Mouse (Mus musculus) C2C12 (cell line): Measurements from ENCODE around the gene Ubl7. TPM values are rescaled to one million over a fixed set of nuclear protein-coding genes. Genes with fewer than 3 reads are reported as not detected.
A peak's percentile ranks its signal among the peaks of the same experiment; 100 is the strongest.

Experiments used
- H3K27me3 ChIP-seq: one replicate; pipeline ENCODE4 v1.6.1; 2011; ENCODE audit not compliant: control insufficient read depth, insufficient read depth, insufficient read length
- H3K36me3 ChIP-seq: one replicate; pipeline ENCODE4 v1.6.1; 2011; ENCODE audit not compliant: control insufficient read depth, insufficient read depth
- H3K4me3 ChIP-seq: one replicate; pipeline ENCODE4 v1.5.1; 2011; ENCODE audit warnings: mild to moderate bottlenecking, control low read depth; ENCODE audit not compliant: poor library complexity, insufficient read depth, severe bottlenecking
- H3K79me2 ChIP-seq: one replicate; pipeline ENCODE4 v1.6.1; 2011; ENCODE audit not compliant: control insufficient read depth, insufficient read depth
- H3K79me3 ChIP-seq: one replicate; pipeline ENCODE4 v1.6.1; 2011; ENCODE audit warnings: low read depth, control low read depth
- H3ac ChIP-seq: one replicate; pipeline ENCODE3; 2011; ENCODE audit warnings: low read depth; ENCODE audit not compliant: control insufficient read depth, insufficient read length
- CEBPB ChIP-seq: IDR thresholded peaks from one replicate; pipeline ENCODE4 v1.6.1; 2011; ENCODE audit warnings: low read depth, mild to moderate bottlenecking, control low read depth, moderate library complexity
- CTCF ChIP-seq: IDR thresholded peaks from one replicate; pipeline ENCODE4 v1.5.1; 2011; ENCODE audit not compliant: control insufficient read depth, insufficient read depth, insufficient read length
- FOSL1 ChIP-seq: IDR thresholded peaks from one replicate; pipeline ENCODE4 v1.8.0; 2011; ENCODE audit warnings: mild to moderate bottlenecking, low read length; ENCODE audit not compliant: poor library complexity, insufficient read depth, severe bottlenecking
- MAX ChIP-seq: IDR thresholded peaks from one replicate; pipeline ENCODE4 v1.6.1; 2011; ENCODE audit warnings: mild to moderate bottlenecking, control low read depth
- MYOD1 ChIP-seq: IDR thresholded peaks from one replicate; pipeline ENCODE4 v1.6.1; 2011; ENCODE audit warnings: low read depth; ENCODE audit not compliant: control insufficient read depth, insufficient read length
- MYOG ChIP-seq: IDR thresholded peaks from one replicate; pipeline ENCODE4 v1.6.1; 2011; ENCODE audit not compliant: control insufficient read depth, insufficient read length; ENCODE audit errors: extremely low read depth
- USF1 ChIP-seq: IDR thresholded peaks from one replicate; pipeline ENCODE4 v1.6.1; 2011; ENCODE audit warnings: low read depth, mild to moderate bottlenecking, control low read depth, moderate library complexity
- polyA plus RNA-seq: library from polyadenylated mRNA; unstranded; fragments of >200 nt; fragmentation: generic; extraction: Trizol; gene quantifications from one replicate; pipeline ENCODE4 v1.2.1, GENCODE M21; 2012; ENCODE audit warnings: missing spikeins

The Ubl7 gene
- polyA plus RNA-seq, 1 experiment = 59.0 TPM

- Histone ChIP-seq H3K36me3 (no peaks in the 10 kb centered on the region), H3K27me3 (no peaks in the 10 kb centered on the region), H3K79me2 (no peaks in the 10 kb centered on the region), H3ac (peak overlapping the region; percentile 19), H3K4me3 (no peak overlapping the region), H3K79me3 (no peaks in the 10 kb centered on the region)
- TF ChIP-seq MYOD1 (no peak), MAX (no peak), USF1 (peak; percentile 62), MYOG (no peak), FOSL1 (no peak), CTCF (no peak), CEBPB (peak; percentile 98)
Observed at GRCm38 (mm10) chr9:57972776-57973439, 62.1 kb downstream of the Ubl7 start.

DNA sequence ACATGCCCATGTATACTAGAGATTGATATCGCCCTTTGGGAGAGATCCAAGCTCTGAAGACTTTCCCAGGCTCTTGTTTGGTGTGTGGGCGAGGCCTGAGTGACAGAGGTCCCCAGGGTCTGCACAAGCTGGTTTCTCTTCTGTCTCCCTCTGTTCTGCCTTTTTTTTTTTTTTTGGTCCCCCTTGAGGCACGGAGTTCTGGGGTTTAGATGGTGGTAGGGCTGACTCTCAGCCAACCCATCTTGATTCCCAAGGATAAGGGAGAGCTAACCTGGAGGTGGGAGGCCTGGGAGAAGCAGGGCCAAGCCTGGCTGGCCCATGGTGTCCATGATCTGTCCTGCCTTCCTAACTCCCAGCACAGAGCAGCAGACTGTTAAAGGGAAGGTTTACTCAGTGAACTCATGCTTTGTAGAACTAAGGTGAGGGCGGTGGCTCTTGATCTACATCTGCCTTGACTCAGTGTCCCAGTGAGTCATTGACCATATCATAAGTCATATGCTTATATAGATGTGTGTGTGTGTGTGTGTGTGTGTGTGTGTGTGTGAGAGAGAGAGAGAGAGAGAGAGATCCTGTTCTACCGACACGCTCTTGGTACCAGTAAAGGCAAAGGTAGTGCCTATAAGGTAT, 62.8 kb downstream of the Ubl7 start:
- H3ac ChIP-seq = no peak overlapping the region
- no peaks in the 10 kb centered on the region for H3K36me3 ChIP-seq
- no peak overlapping the region for H3K4me3 ChIP-seq
- no peaks in the 10 kb centered on the region for H3K27me3 ChIP-seq
- no peaks in the 10 kb centered on the region for H3K79me2 ChIP-seq
- no peaks in the 10 kb centered on the region for H3K79me3 ChIP-seq
- TF ChIP-seq MYOD1 = no peak
- no peak for TF ChIP-seq MAX
- TF ChIP-seq FOSL1 = no peak
- no peak for TF ChIP-seq CEBPB
- TF ChIP-seq CTCF = no peak
- TF ChIP-seq USF1 = no peak
- no peak for TF ChIP-seq MYOG

DNA sequence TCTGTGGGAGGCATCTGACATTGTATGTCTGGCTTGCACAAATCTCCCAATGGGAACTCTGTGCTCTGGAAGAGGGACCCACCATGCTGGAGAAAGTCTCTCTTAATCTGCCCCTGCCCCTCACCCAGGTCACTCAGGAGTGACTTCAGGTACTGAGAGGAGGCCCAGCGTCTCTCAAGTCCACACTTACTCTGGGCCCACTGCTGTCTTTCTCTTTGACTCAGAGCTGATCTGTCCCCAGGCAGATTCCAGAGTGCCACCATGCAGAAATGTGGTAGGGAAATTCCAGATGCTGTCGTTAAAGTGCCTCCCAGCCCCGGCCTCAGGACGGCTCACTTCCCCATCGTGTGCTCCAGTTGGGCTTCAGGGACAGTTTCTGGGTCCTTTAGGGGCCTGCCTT, 63.4 kb downstream of the Ubl7 start:
- no peak overlapping the region for H3K4me3 ChIP-seq
- H3K79me2 ChIP-seq = no peaks in the 10 kb centered on the region
- H3K27me3 ChIP-seq = no peaks in the 10 kb centered on the region
- no peak overlapping the region for H3ac ChIP-seq
- H3K36me3 ChIP-seq = no peaks in the 10 kb centered on the region
- no peaks in the 10 kb centered on the region for H3K79me3 ChIP-seq
- no peak for TF ChIP-seq CTCF
- no peak for TF ChIP-seq MYOD1
- TF ChIP-seq MYOG = no peak
- TF ChIP-seq FOSL1 = no peak
- TF ChIP-seq CEBPB = no peak
- no peak for TF ChIP-seq MAX
- no peak for TF ChIP-seq USF1

DNA sequence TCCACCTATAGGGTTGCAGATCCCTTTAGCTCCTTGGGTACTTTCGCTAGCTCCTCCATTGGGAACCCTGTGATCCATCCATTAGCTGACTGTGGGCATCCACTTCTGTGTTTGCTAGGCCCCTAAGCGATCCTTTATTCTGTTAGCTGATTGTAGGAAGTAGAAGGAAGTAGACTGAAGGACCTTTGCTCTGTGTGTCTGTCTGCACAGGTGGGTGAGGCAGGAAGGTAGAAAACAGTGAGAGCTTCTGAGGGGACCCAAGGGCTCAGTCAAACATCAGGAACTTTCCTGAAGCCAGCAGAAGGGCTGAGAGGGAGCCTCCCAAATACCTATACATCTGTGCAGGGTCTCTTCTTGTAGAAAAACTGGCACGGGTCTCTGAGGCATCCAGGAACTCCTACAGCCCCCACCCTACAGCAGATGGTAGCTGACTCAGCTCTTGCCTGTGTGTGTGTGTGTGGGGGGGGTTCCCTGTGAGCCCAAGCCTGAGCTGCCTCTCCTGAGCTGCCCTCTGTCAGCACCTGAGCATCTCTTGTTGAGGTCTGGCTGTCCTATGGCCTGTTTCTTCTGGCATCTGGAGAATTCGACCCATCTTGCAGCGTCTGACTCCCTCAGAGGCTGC, 64.5 kb downstream of the Ubl7 start:
- Histone ChIP-seq H3K79me2 (no peaks in the 10 kb centered on the region), H3K79me3 (no peaks in the 10 kb centered on the region), H3ac (no peak overlapping the region), H3K27me3 (no peaks in the 10 kb centered on the region), H3K36me3 (no peaks in the 10 kb centered on the region), H3K4me3 (no peak overlapping the region)
- TF ChIP-seq USF1 = no peak
- TF ChIP-seq CEBPB = no peak
- TF ChIP-seq MAX = no peak
- no peak for TF ChIP-seq MYOD1
- TF ChIP-seq CTCF = no peak
- TF ChIP-seq MYOG = no peak
- TF ChIP-seq FOSL1 = no peak

GRCm38 (mm10) chr9:57978025-57978424, 67.2 kb downstream of the Ubl7 start:
- Histone ChIP-seq H3ac (no peak overlapping the region), H3K79me2 (no peaks in the 10 kb centered on the region), H3K79me3 (no peaks in the 10 kb centered on the region), H3K36me3 (no peaks in the 10 kb centered on the region), H3K4me3 (no peak overlapping the region), H3K27me3 (no peaks in the 10 kb centered on the region)
- no peak for TF ChIP-seq MAX
- no peak for TF ChIP-seq CEBPB
- TF ChIP-seq FOSL1 = no peak

DNA sequence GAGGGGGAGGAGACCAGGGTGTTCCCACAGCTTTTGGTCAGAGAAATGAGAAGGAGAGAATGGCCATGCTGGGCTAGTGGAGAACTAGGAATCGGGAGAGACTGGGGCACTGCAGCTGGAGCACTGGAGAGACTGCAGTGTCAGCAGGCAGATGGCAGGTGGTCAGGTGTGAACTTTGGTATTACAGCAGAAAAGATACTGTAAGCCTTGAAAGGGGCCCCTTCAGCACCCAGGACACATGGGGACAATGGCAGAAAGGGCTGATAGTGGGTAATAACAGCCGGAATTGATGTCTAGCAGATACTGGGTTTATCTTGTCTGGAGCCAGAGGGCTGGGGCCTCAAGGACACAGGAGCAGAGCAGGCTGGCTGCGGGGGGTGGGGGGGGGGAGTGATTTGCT, 68.1 kb downstream of the Ubl7 start:
- Histone ChIP-seq H3K36me3 (no peaks in the 10 kb centered on the region), H3K27me3 (no peaks in the 10 kb centered on the region), H3ac (no peak overlapping the region), H3K4me3 (no peak overlapping the region), H3K79me2 (no peaks in the 10 kb centered on the region), H3K79me3 (no peaks in the 10 kb centered on the region)
- TF ChIP-seq FOSL1 = no peak
- no peak for TF ChIP-seq MAX
- TF ChIP-seq CEBPB = no peak
- TF ChIP-seq MYOG = no peak
- TF ChIP-seq CTCF = no peak
- no peak for TF ChIP-seq MYOD1
- no peak for TF ChIP-seq USF1

Other genes with a start within 250 kb of the Ubl7 start
- gene Cyp1a2, start 227.3 kb upstream of the Ubl7 start, polyA plus RNA-seq = not detected
- 0.14 TPM for gene Cyp1a1, start 223.1 kb upstream of the Ubl7 start, polyA plus RNA-seq
- 16.8 TPM for gene Edc3, start 202.4 kb upstream of the Ubl7 start, polyA plus RNA-seq
- gene Clk3, start 145.1 kb upstream of the Ubl7 start, polyA plus RNA-seq = 50.9 TPM
- 0.87 TPM for gene Arid3b, start 74.2 kb upstream of the Ubl7 start, polyA plus RNA-seq
- gene Sema7a, start 29.1 kb downstream of the Ubl7 start, polyA plus RNA-seq = 53.8 TPM
- gene Cyp11a1, start 95.4 kb downstream of the Ubl7 start, polyA plus RNA-seq = 0.04 TPM
- gene Stra6, start 152.8 kb downstream of the Ubl7 start, polyA plus RNA-seq = 0.29 TPM
- gene Ccdc33, start 207.8 kb downstream of the Ubl7 start, polyA plus RNA-seq = not detected